ENCODE assay signal across 11 mouse cellular contexts in genomic region chr13:56765284-56766032, GRCm38 (mm10). TPM values are rescaled to one million over a fixed set of nuclear protein-coding genes. Genes with fewer than 3 reads are reported as not detected.
DNase-seq lines count a peak whose midpoint lies in the region; ATAC-seq and TF ChIP-seq lines count a peak whose summit lies in the region.
"Had no signal": no experiment of that assay in that cellular context is flagged by ENCODE, and none has a peak within 500 bp of the region (broad histone marks: within the 10 kb centered on the region; RNA-seq: fewer than 3 reads in every experiment).

No protein-coding gene starts in this region.

- peaks cover 11% of the 10 kb centered on the region for H3K27me3 ChIP-seq in heart, embryonic 11.5 days (ENCODE audit: control insufficient read depth, insufficient read depth, low read length)
- peaks cover 11% of the 10 kb centered on the region for H3K27me3 ChIP-seq in heart, postnatal 0 days (ENCODE audit: control insufficient read depth, insufficient read depth, low read length)
- H3K27me3 ChIP-seq in liver, embryonic 14.5 days (ENCODE audit: control insufficient read depth, insufficient read depth, low read length): no peaks in the 10 kb centered on the region

- 29% methylated on average over 25 of the region's 25 CpGs for WGBS in heart, embryonic 11.5 days (ENCODE audit: insufficient replicate concordance)
- whole genome bisulfite sequencing in heart, postnatal 0 days: 27% methylated on average over 25 of the region's 25 CpGs
- 17% methylated on average over 25 of the region's 25 CpGs for WGBS in liver, embryonic 14.5 days (ENCODE audit: insufficient replicate concordance)

- peak overlapping the region; percentile 56; the same call in 1 of the 2 replicates for H3K9ac ChIP-seq in heart, embryonic 11.5 days (ENCODE audit: low read depth, low read length)
- H3K9ac ChIP-seq in heart, postnatal 0 days (replicated peaks; ENCODE audit: low read depth, low read length): no peak overlapping the region; the same call in 1 of the 2 replicates
- H3K9ac ChIP-seq in liver, embryonic 14.5 days (replicated peaks): no peak overlapping the region

- no peak for ATAC-seq in heart, embryonic 11.5 days (replicated peaks; ENCODE audit: insufficient number of reproducible peaks, low FRiP score, low TSS enrichment)
- peak; percentile 50; the same call in 1 of the 2 replicates for ATAC-seq in heart, postnatal 0 days (ENCODE audit: insufficient read depth, low read depth)
- peak; percentile 18; the same call in 1 of the 2 replicates for ATAC-seq in liver, embryonic 14.5 days (ENCODE audit: insufficient read depth)

- intact Hi-C loops in heart, postnatal 36 days (cut with DNase I): no loop called here

- no peak for TF ChIP-seq EP300 in heart, postnatal 0 days (IDR thresholded peaks at IDR 0.05; ENCODE audit: low read depth)
- TF ChIP-seq EP300 in liver, embryonic 14.5 days (IDR thresholded peaks at IDR 0.05; ENCODE audit: low read depth): no peak

- no peak for TF ChIP-seq CTCF in heart, postnatal 0 days (IDR thresholded peaks at IDR 0.05; ENCODE audit: low read depth)
- no peak for TF ChIP-seq CTCF in liver, embryonic 14.5 days (IDR thresholded peaks at IDR 0.05; ENCODE audit: low read depth)

- no peaks in the 10 kb centered on the region for H3K9me3 ChIP-seq in heart, embryonic 11.5 days (replicated peaks; ENCODE audit: control insufficient read depth, low read length)
- no peaks in the 10 kb centered on the region for H3K9me3 ChIP-seq in heart, postnatal 0 days (replicated peaks; ENCODE audit: control insufficient read depth, low read length)
- no peaks in the 10 kb centered on the region for H3K9me3 ChIP-seq in liver, embryonic 14.5 days (ENCODE audit: control insufficient read depth, low read length)

- no peaks in the 10 kb centered on the region for H3K36me3 ChIP-seq in heart, embryonic 11.5 days (ENCODE audit: control insufficient read depth, insufficient read depth, low read length)
- H3K36me3 ChIP-seq in heart, postnatal 0 days (replicated peaks; ENCODE audit: control insufficient read depth, insufficient read depth, low read length): no peaks in the 10 kb centered on the region
- H3K36me3 ChIP-seq in liver, embryonic 14.5 days (replicated peaks; ENCODE audit: control insufficient read depth, insufficient read depth, low read depth): no peaks in the 10 kb centered on the region

- H3K4me1 ChIP-seq in heart, embryonic 11.5 days (ENCODE audit: control insufficient read depth, insufficient read depth, low read length): peaks cover 26% of the 10 kb centered on the region
- H3K4me1 ChIP-seq in heart, postnatal 0 days (ENCODE audit: control insufficient read depth, insufficient read depth): 0 out of 2 replicates have a peak, but pooled peaks cover 4% of the 10 kb centered on the region
- peaks cover 0 to 5% of the 10 kb centered on the region in 2 experiments; a peak in 2 of 4 replicates for H3K4me1 ChIP-seq in liver, embryonic 14.5 days (replicated peaks; ENCODE audit: control insufficient read depth in 2 of 2, insufficient read depth in 2 of 2, low read length in 1 of 2)

- peak overlapping the region; percentile 29; the same call in 1 of the 2 replicates for H3K27ac ChIP-seq in heart, embryonic 11.5 days (ENCODE audit: low read depth, low read length)
- peak overlapping the region; percentile 22; the same call in 1 of the 2 replicates for H3K27ac ChIP-seq in heart, postnatal 0 days (ENCODE audit: low read depth)
- no peak overlapping the region for H3K27ac ChIP-seq in liver, embryonic 14.5 days

- DNase-seq in heart, postnatal 36 days: no peak
- DNase-seq in 416B (ENCODE audit: low read depth): peak; percentile 42
- peak; percentile 36 for DNase-seq in heart, postnatal 0 days (ENCODE audit: low spot score)
- no peak for DNase-seq in liver, embryonic 14.5 days (ENCODE audit: low read depth in 3 of 3, low spot score in 3 of 3)
- no peak for DNase-seq in spleen, adult 12 weeks (ENCODE audit: low spot score)
- no peak for DNase-seq in right cerebral cortex, postnatal 14 days
- no peak for DNase-seq in left cerebral cortex, adult 11 months (ENCODE audit: low spot score)
- DNase-seq: cerebellum, adult 11-12 months; left cerebral cortex, postnatal 4 days had no signal

- peak overlapping the region; percentile 3; the same call in 1 of the 2 replicates for H3K4me3 ChIP-seq in heart, embryonic 11.5 days (ENCODE audit: low read depth, low read length)
- peak overlapping the region; percentile 32 for H3K4me3 ChIP-seq in heart, postnatal 0 days (ENCODE audit: low read depth, low read length)
- peak overlapping the region in 1 of 2 experiments; percentile 7; a peak in 1 of 4 replicates for H3K4me3 ChIP-seq in liver, embryonic 14.5 days (ENCODE audit: insufficient read depth in 1 of 2, low read depth in 2 of 2, low read length in 2 of 2)

- H3K4me2 ChIP-seq in heart, embryonic 11.5 days: peak overlapping the region; percentile 59
- peak overlapping the region; percentile 60 for H3K4me2 ChIP-seq in heart, postnatal 0 days (ENCODE audit: low read depth, low read length)
- H3K4me2 ChIP-seq in liver, embryonic 14.5 days (ENCODE audit: low read depth): peak overlapping the region; percentile 36

RNA-seq across cellular contexts. Expression of gene Gm45623, which starts 11.8 kb away (rescaled TPM):
- polyA plus RNA-seq in heart, embryonic 11.5 days (2014; fragmentation: Nextera tagmentation; extraction: Ambion mirVana): 0.84 and 0.89 TPM in 2 replicates
- not detected for total RNA-seq in heart, postnatal 36 days (2021)
- not detected in 2 replicates for total RNA-seq in heart, postnatal 0 days (2014; rRNA removed; ENCODE audit: low replicate concordance)
- not detected in 2 replicates for polyA plus RNA-seq in heart, postnatal 0 days (2015; fragmentation: Nextera tagmentation; extraction: Ambion mirVana)
- not detected in 2 replicates for polyA plus RNA-seq in liver, embryonic 14.5 days (2012; rRNA removed)
- polyA plus RNA-seq in liver, embryonic 14.5 days (2014; fragmentation: Nextera tagmentation; extraction: Ambion mirVana): not detected in 2 replicates
- total RNA-seq: CH12.LX had no signal

Comparison
In these comparisons a context has a peak if more than half of its experiments do, and no peak if none do; other contexts are left out.
1. DNase-seq: peak in 416B (single experiment) and heart, postnatal 0 days (single experiment); none in heart, postnatal 36 days (0 of 2), liver, embryonic 14.5 days (0 of 3), spleen, adult 12 weeks (single experiment), right cerebral cortex, postnatal 14 days (single experiment) and left cerebral cortex, adult 11 months (single experiment).
2. Peak in every context shown above with its lines, with median percentiles within 50 percentile points of each other: H3K4me2 ChIP-seq.